Mouse (Mus musculus) forebrain, embryonic 13.5 days (tissue): Measurements from ENCODE around the gene Cmtm5. TPM values are rescaled to one million over a fixed set of nuclear protein-coding genes. Genes with fewer than 3 reads are reported as not detected.
"Not testable (repeated sequence)": the region's sequence is repeated elsewhere in the genome, so short reads cannot be mapped to it uniquely, and the experiment has no call there.

Experiments used
- ATAC-seq: fragments of 200-750 bp; cut with Nextera tagmentation; 2 replicates; pipeline ENCODE4 v1.8.0; 2017
- H3K27ac ChIP-seq: fragments of 300-500 bp; sonication (generic); 2 replicates; pipeline ENCODE4 v1.5.1; 2015; ENCODE audit warnings: inconsistent platforms, mild to moderate bottlenecking, moderate library complexity
- H3K27me3 ChIP-seq: fragments of 300-500 bp; sonication (generic); 2 replicates; pipeline ENCODE4 v1.6.1; 2015; ENCODE audit warnings: mild to moderate bottlenecking, inconsistent platforms
- H3K36me3 ChIP-seq: fragments of 300-500 bp; sonication (generic); 2 replicates; pipeline ENCODE4 v1.6.1; 2015; ENCODE audit warnings: mild to moderate bottlenecking, inconsistent platforms; ENCODE audit not compliant: poor library complexity, severe bottlenecking
- H3K4me1 ChIP-seq: fragments of 300-500 bp; sonication (generic); 2 replicates; pipeline ENCODE4 v1.6.1; 2015; ENCODE audit warnings: inconsistent platforms
- H3K4me2 ChIP-seq: fragments of 300-500 bp; sonication (generic); 2 replicates; pipeline ENCODE4 v1.6.1; 2015; ENCODE audit warnings: inconsistent platforms, mild to moderate bottlenecking, moderate library complexity
- H3K4me3 ChIP-seq: fragments of 300-500 bp; sonication (generic); 2 replicates; pipeline ENCODE4 v1.5.1; 2015; ENCODE audit warnings: mild to moderate bottlenecking, inconsistent platforms
- H3K9ac ChIP-seq: fragments of 300-500 bp; sonication (generic); 2 replicates; pipeline ENCODE4 v1.6.1; 2015; ENCODE audit warnings: mild to moderate bottlenecking, inconsistent platforms
- H3K9me3 ChIP-seq: fragments of 300-500 bp; sonication (generic); replicated peaks from 2 replicates; pipeline ENCODE4 v1.6.1; 2016; ENCODE audit warnings: inconsistent platforms
- WGBS: fragments of 180-500 bp; shearing (Covaris S2); methylation state at CpG from one replicate; pipeline ENCODE4 v1.1.7; 2015; 5-methylcytosine and 5-hydroxymethylcytosine counted together
- polyA plus RNA-seq: library from polyadenylated mRNA; unstranded; fragments of >200 nt; fragmentation: Nextera tagmentation; extraction: Ambion mirVana; gene quantifications from 2 replicates; pipeline ENCODE4 v1.2.1, GENCODE M21; 2015

Cmtm5 gene
- polyA plus RNA-seq, 1 experiment from 2014 or later: 0.85 TPM

GRCm38 (mm10) chr14:54965631-54966030 is 29.6 kb downstream of the Cmtm5 start:
- WGBS: 84% methylated on average over 6 of the region's 6 CpGs
- Histone ChIP-seq H3K9ac (no peak overlapping the region), H3K27me3 (no peaks in the 10 kb centered on the region), H3K4me3 (no peak overlapping the region), H3K4me1 (no peaks in the 10 kb centered on the region), H3K9me3 (no peaks in the 10 kb centered on the region), H3K36me3 (no peaks in the 10 kb centered on the region), H3K4me2 (no peak overlapping the region), H3K27ac (no peak overlapping the region)
- no peak for ATAC-seq

- Histone ChIP-seq H3K36me3 (no peaks in the 10 kb centered on the region), H3K4me2 (no peak within 1 kb of the TSS), H3K9me3 (no peaks in the 10 kb centered on the region), H3K27me3 (no peaks in the 10 kb centered on the region), H3K9ac (no peak within 1 kb of the TSS), H3K4me3 (no peak within 1 kb of the TSS), H3K4me1 (no peaks in the 10 kb centered on the region), H3K27ac (no peak within 1 kb of the TSS)
- no peak for ATAC-seq
- WGBS: 75% methylated on average over 7 of the region's 7 CpGs
These were observed 30.4 kb downstream of the Cmtm5 start, which contains the start of gene Myh6 for GRCm38 (mm10) chr14:54966320-54966977. Gene Myh6 (minus strand): TSS chr14:54966927.

- no peak overlapping the region for H3K9ac ChIP-seq
- WGBS: 91% methylated on average over 3 of the region's 3 CpGs
- H3K27ac ChIP-seq: no peak overlapping the region
- ATAC-seq: no peak
- H3K36me3 ChIP-seq: no peaks in the 10 kb centered on the region
- no peak overlapping the region for H3K4me2 ChIP-seq
- H3K4me3 ChIP-seq: no peak overlapping the region
- H3K27me3 ChIP-seq: no peaks in the 10 kb centered on the region
- H3K9me3 ChIP-seq: no peaks in the 10 kb centered on the region
- no peaks in the 10 kb centered on the region for H3K4me1 ChIP-seq
These were observed 31.8 kb downstream of the Cmtm5 start for GRCm38 (mm10) chr14:54967874-54968273.

- no peaks in the 10 kb centered on the region for H3K36me3 ChIP-seq
- no peaks in the 10 kb centered on the region for H3K9me3 ChIP-seq
- H3K4me2 ChIP-seq: no peak overlapping the region
- ATAC-seq: no peak
- H3K4me1 ChIP-seq: 0 out of 2 replicates have a peak, but pooled peaks cover 1% of the 10 kb centered on the region
- no peak overlapping the region for H3K4me3 ChIP-seq
- H3K27ac ChIP-seq: no peak overlapping the region
- H3K27me3 ChIP-seq: no peaks in the 10 kb centered on the region
- no peak overlapping the region for H3K9ac ChIP-seq
These were observed 32.3 kb downstream of the Cmtm5 start for GRCm38 (mm10) chr14:54968344-54968743.

- H3K36me3 ChIP-seq, H3K4me3 ChIP-seq, H3K27me3 ChIP-seq, H3K4me2 ChIP-seq, H3K9ac ChIP-seq, H3K27ac ChIP-seq, H3K9me3 ChIP-seq, ATAC-seq: not testable (repeated sequence)
- 95% methylated on average over 9 of the region's 11 CpGs for WGBS
- peaks cover 15% of the 10 kb centered on the region for H3K4me1 ChIP-seq
These were observed 36.7 kb downstream of the Cmtm5 start for GRCm38 (mm10) chr14:54972786-54973185.

GRCm38 (mm10) chr14:54974068-54974791 is 38.2 kb downstream of the Cmtm5 start:
- H3K27ac ChIP-seq: peak overlapping the region; percentile 72
- no peak overlapping the region for H3K4me3 ChIP-seq
- 71% methylated on average over 6 of the region's 6 CpGs for WGBS
- H3K9ac ChIP-seq: 0 out of 2 replicates have a peak overlapping the region, but pooled peaks have one; percentile 21
- peak; percentile 63; the same call in 1 of the 2 replicates for ATAC-seq
- H3K36me3 ChIP-seq: no peaks in the 10 kb centered on the region
- peaks cover 15% of the 10 kb centered on the region for H3K4me1 ChIP-seq
- peak overlapping the region; percentile 14; the same call in 1 of the 2 replicates for H3K4me2 ChIP-seq
- H3K9me3 ChIP-seq: no peaks in the 10 kb centered on the region
- no peaks in the 10 kb centered on the region for H3K27me3 ChIP-seq

- Histone ChIP-seq H3K4me1 (peaks cover 15% of the 10 kb centered on the region), H3K4me3 (no peak within 1 kb of the TSS), H3K4me2 (no peak within 1 kb of the TSS), H3K36me3 (no peaks in the 10 kb centered on the region), H3K27me3 (no peaks in the 10 kb centered on the region), H3K9me3 (no peaks in the 10 kb centered on the region), H3K9ac (no peak within 1 kb of the TSS), H3K27ac (no peak within 1 kb of the TSS)
- no peak for ATAC-seq
- WGBS: 73% methylated on average over 1 of the region's 1 CpGs
These were observed 40.6 kb downstream of the Cmtm5 start, which contains the start of gene Gm17428 for GRCm38 (mm10) chr14:54976633-54977032. Gene Gm17428 (plus strand): TSS chr14:54976933.

GRCm38 (mm10) chr14:54978664-54979063 is 42.6 kb downstream of the Cmtm5 start:
- Histone ChIP-seq H3K27ac (no peak overlapping the region), H3K9me3 (no peaks in the 10 kb centered on the region), H3K4me1 (peaks cover 11% of the 10 kb centered on the region), H3K4me3 (no peak overlapping the region), H3K27me3 (no peaks in the 10 kb centered on the region), H3K9ac (no peak overlapping the region), H3K36me3 (no peaks in the 10 kb centered on the region), H3K4me2 (no peak overlapping the region)
- WGBS: 90% methylated on average over 8 of the region's 8 CpGs
- no peak for ATAC-seq

GRCm38 (mm10) chr14:54981934-54982333 is 45.9 kb downstream of the Cmtm5 start:
- ATAC-seq: no peak
- no peak overlapping the region for H3K4me2 ChIP-seq
- H3K27ac ChIP-seq: no peak overlapping the region
- H3K4me1 ChIP-seq: no peaks in the 10 kb centered on the region
- WGBS: 96% methylated on average over 7 of the region's 7 CpGs
- H3K9me3 ChIP-seq: no peaks in the 10 kb centered on the region
- no peak overlapping the region for H3K9ac ChIP-seq
- H3K27me3 ChIP-seq: no peaks in the 10 kb centered on the region
- no peak overlapping the region for H3K4me3 ChIP-seq
- no peaks in the 10 kb centered on the region for H3K36me3 ChIP-seq

GRCm38 (mm10) chr14:54988350-54988874 is 52.4 kb downstream of the Cmtm5 start:
- not testable (repeated sequence) for H3K36me3 ChIP-seq, H3K4me2 ChIP-seq, H3K27ac ChIP-seq, ATAC-seq, H3K9ac ChIP-seq, H3K4me1 ChIP-seq, H3K9me3 ChIP-seq, H3K4me3 ChIP-seq, H3K27me3 ChIP-seq
- WGBS: 91% methylated on average over 9 of the region's 9 CpGs
